Mouse (Mus musculus): ENCODE results near the gene Aldh3a2. TPM values are rescaled to one million over a fixed set of nuclear protein-coding genes. Genes with fewer than 3 reads are reported as not detected.
"Not testable (repeated sequence)": the region's sequence is repeated elsewhere in the genome, so short reads cannot be mapped to it uniquely, and the experiment has no call there.

The Aldh3a2 gene
- total and polyA plus RNA-seq, 3 experiments = 11.0 to 15.0 TPM; not detected in 1

- peaks cover 0 to 18% of the 10 kb centered on the region in 2 experiments; a peak in 2 of 4 replicates for H3K36me3 ChIP-seq (ENCODE audit: control insufficient read depth in 1 of 2, insufficient read depth in 2 of 2, low read length in 2 of 2)
- H3K27me3 ChIP-seq (ENCODE audit: control insufficient read depth in 1 of 2, insufficient read depth in 2 of 2, low read length in 2 of 2); DNase-seq (ENCODE audit: low read depth, low spot score); H3K9me3 ChIP-seq (replicated peaks; ENCODE audit: insufficient read depth, low read length); H3K9ac ChIP-seq (ENCODE audit: control insufficient read depth, low read depth, low read length, poor library complexity, severe bottlenecking); H3K4me3 ChIP-seq (ENCODE audit: control insufficient read depth in 1 of 2, insufficient read depth in 1 of 2, low read depth in 2 of 2, low read length in 2 of 2); H3K27ac ChIP-seq (ENCODE audit: control insufficient read depth, low read depth, low read length): not testable (repeated sequence)
- peaks cover 24% of the 10 kb centered on the region for H3K79me2 ChIP-seq (ENCODE audit: control insufficient read depth, insufficient read depth, low read length, poor library complexity)
- TF ChIP-seq TBP (IDR thresholded peaks at IDR 0.05; ENCODE audit: low read depth, low read length) = peak; percentile 77
- H3K4me1 ChIP-seq (ENCODE audit: control insufficient read depth in 1 of 2, insufficient read depth in 2 of 2, low read length in 2 of 2) = peaks cover 13 to 14% of the 10 kb centered on the region in 2 experiments
These were observed 93.8 kb downstream of the Aldh3a2 start for GRCm38 (mm10) chr11:61173477-61173876.

Other genes starting within 250 kb of the Aldh3a2 start
- gene Kcnj12, start 244.9 kb downstream of the Aldh3a2 start, total RNA-seq (2012; rRNA removed) = not detected in 2 replicates
- not detected for gene Kcnj12, start 244.9 kb downstream of the Aldh3a2 start, polyA plus RNA-seq (2012; ENCODE audit: insufficient read depth in 1 of 2, insufficient read length in 2 of 2, low read depth in 1 of 2, low replicate concordance in 2 of 2, missing spikeins in 1 of 2)
- gene Tnfrsf13b, start 140.7 kb downstream of the Aldh3a2 start, total RNA-seq (2012; rRNA removed) = 7.7 and 11.9 TPM in 2 replicates
- gene Tnfrsf13b, start 140.7 kb downstream of the Aldh3a2 start, polyA plus RNA-seq (2012; ENCODE audit: insufficient read depth in 1 of 2, insufficient read length in 2 of 2, low read depth in 1 of 2, low replicate concordance in 2 of 2, missing spikeins in 1 of 2) = 10 to 100 TPM in 1 of 2 experiments, not detected in 1; 17.9 TPM
- 36.5 and 37.1 TPM in 2 replicates for gene Usp22, start 92.4 kb downstream of the Aldh3a2 start, total RNA-seq (2012; rRNA removed)
- gene Usp22, start 92.4 kb downstream of the Aldh3a2 start, polyA plus RNA-seq (2012; ENCODE audit: insufficient read depth in 1 of 2, insufficient read length in 2 of 2, low read depth in 1 of 2, low replicate concordance in 2 of 2, missing spikeins in 1 of 2) = 100 to 1,000 TPM in 1 of 2 experiments, 10 to 100 TPM in 1; 36.9 to 646 TPM
- gene Aldh3a1, start 59.9 kb downstream of the Aldh3a2 start, total RNA-seq (2012; rRNA removed) = 0.08 TPM in 1 of 2 replicates, not detected in the other
- gene Aldh3a1, start 59.9 kb downstream of the Aldh3a2 start, polyA plus RNA-seq (2012; ENCODE audit: insufficient read depth in 1 of 2, insufficient read length in 2 of 2, low read depth in 1 of 2, low replicate concordance in 2 of 2, missing spikeins in 1 of 2) = not detected
- 0.10 and 0.15 TPM in 2 replicates for gene Slc47a2, start 75.4 kb upstream of the Aldh3a2 start, total RNA-seq (2012; rRNA removed)
- under 1 TPM in 1 of 2 experiments, not detected in 1; 0.25 TPM for gene Slc47a2, start 75.4 kb upstream of the Aldh3a2 start, polyA plus RNA-seq (2012; ENCODE audit: insufficient read depth in 1 of 2, insufficient read length in 2 of 2, low read depth in 1 of 2, low replicate concordance in 2 of 2, missing spikeins in 1 of 2)
- 0.04 TPM in 1 of 2 replicates, not detected in the other for gene Slc47a1, start 110.9 kb upstream of the Aldh3a2 start, total RNA-seq (2012; rRNA removed)
- not detected for gene Slc47a1, start 110.9 kb upstream of the Aldh3a2 start, polyA plus RNA-seq (2012; ENCODE audit: insufficient read depth in 1 of 2, insufficient read length in 2 of 2, low read depth in 1 of 2, low replicate concordance in 2 of 2, missing spikeins in 1 of 2)
- not detected in 2 replicates for gene Rnf112, start 186.7 kb upstream of the Aldh3a2 start, total RNA-seq (2012; rRNA removed)
- not detected for gene Rnf112, start 186.7 kb upstream of the Aldh3a2 start, polyA plus RNA-seq (2012; ENCODE audit: insufficient read depth in 1 of 2, insufficient read length in 2 of 2, low read depth in 1 of 2, low replicate concordance in 2 of 2, missing spikeins in 1 of 2)
- not detected in 2 replicates for gene Mfap4, start 218.0 kb upstream of the Aldh3a2 start, total RNA-seq (2012; rRNA removed)
- not detected for gene Mfap4, start 218.0 kb upstream of the Aldh3a2 start, polyA plus RNA-seq (2012; ENCODE audit: insufficient read depth in 1 of 2, insufficient read length in 2 of 2, low read depth in 1 of 2, low replicate concordance in 2 of 2, missing spikeins in 1 of 2)
- 12.6 and 12.7 TPM in 2 replicates for gene Mapk7, start 226.9 kb upstream of the Aldh3a2 start, total RNA-seq (2012; rRNA removed)
- gene Mapk7, start 226.9 kb upstream of the Aldh3a2 start, polyA plus RNA-seq (2012; ENCODE audit: insufficient read depth in 1 of 2, insufficient read length in 2 of 2, low read depth in 1 of 2, low replicate concordance in 2 of 2, missing spikeins in 1 of 2) = 10 to 100 TPM in 1 of 2 experiments, not detected in 1; 25.3 TPM
- 27.2 and 29.5 TPM in 2 replicates for gene B9d1, start 237.7 kb upstream of the Aldh3a2 start, total RNA-seq (2012; rRNA removed)
- 10 to 100 TPM in 1 of 2 experiments, not detected in 1; 22.5 TPM for gene B9d1, start 237.7 kb upstream of the Aldh3a2 start, polyA plus RNA-seq (2012; ENCODE audit: insufficient read depth in 1 of 2, insufficient read length in 2 of 2, low read depth in 1 of 2, low replicate concordance in 2 of 2, missing spikeins in 1 of 2)

Data from MEL (cell line).